Mouse (Mus musculus) duodenum, adult 2 months (tissue): ENCODE data around the gene Pfdn4. TPM values are rescaled to one million over a fixed set of nuclear protein-coding genes. Genes with fewer than 3 reads are reported as not detected.

Source experiments
- polyA plus RNA-seq: library from polyadenylated mRNA; depleted of rRNA; stranded (reverse); fragments of >200 nt; gene quantifications from 2 replicates; pipeline ENCODE4 v1.2.3, GENCODE M21; 2012; ENCODE audit warnings: low replicate concordance; rRNA removed

Gene Pfdn4
- polyA plus RNA-seq: 2.4 and 2.6 TPM in 2 replicates

GRCm38 (mm10) chr2:170496154-170496930 lies at the start of gene Pfdn4:
Gene Pfdn4 (plus strand): TSS chr2:170496428.

GRCm38 (mm10) chr2:170497091-170497566 lies 901 bp downstream of the Pfdn4 start, which contains the start of gene Cyp24a1:
Gene Cyp24a1 (minus strand): TSS chr2:170497145.

Other genes with a start within 250 kb of the Pfdn4 start
- gene Bcas1, start 68.6 kb upstream of the Pfdn4 start, polyA plus RNA-seq: 7.4 and 15.6 TPM in 2 replicates
- gene Cyp24a1, start 717 bp downstream of the Pfdn4 start, polyA plus RNA-seq: not detected in 2 replicates
- not detected in 2 replicates for gene 4930470P17Rik, start 105.6 kb downstream of the Pfdn4 start, polyA plus RNA-seq
- 0.22 and 0.52 TPM in 2 replicates for gene Dok5, start 235.4 kb downstream of the Pfdn4 start, polyA plus RNA-seq